Mouse (Mus musculus) hindbrain, embryonic 13.5 days (tissue): ENCODE measurements around the gene Fat2. TPM values are rescaled to one million over a fixed set of nuclear protein-coding genes. Genes with fewer than 3 reads are reported as not detected.

Source experiments
- ATAC-seq: fragments of 200-750 bp; cut with Nextera tagmentation; 2 replicates; pipeline ENCODE4 v1.8.0; 2017; ENCODE audit warnings: moderate TSS enrichment; ENCODE audit not compliant: low FRiP score
- H3K27ac ChIP-seq: fragments of 300-500 bp; sonication (generic); 2 replicates; pipeline ENCODE4 v1.5.1; 2015; ENCODE audit warnings: inconsistent platforms, mild to moderate bottlenecking, moderate library complexity
- H3K27me3 ChIP-seq: fragments of 300-500 bp; sonication (generic); 2 replicates; pipeline ENCODE4 v1.6.1; 2015; ENCODE audit warnings: mild to moderate bottlenecking, inconsistent platforms
- H3K36me3 ChIP-seq: fragments of 300-500 bp; sonication (generic); 2 replicates; pipeline ENCODE4 v1.6.1; 2015; ENCODE audit warnings: mild to moderate bottlenecking, inconsistent platforms
- H3K4me1 ChIP-seq: fragments of 300-500 bp; sonication (generic); replicated peaks from 2 replicates; pipeline ENCODE4 v1.6.1; 2015; ENCODE audit warnings: inconsistent platforms
- H3K4me2 ChIP-seq: fragments of 300-500 bp; sonication (generic); 2 replicates; pipeline ENCODE4 v1.6.1; 2015; ENCODE audit warnings: inconsistent platforms, mild to moderate bottlenecking, moderate library complexity
- H3K4me3 ChIP-seq: fragments of 300-500 bp; sonication (generic); 2 replicates; pipeline ENCODE4 v1.5.1; 2015; ENCODE audit warnings: mild to moderate bottlenecking, inconsistent platforms
- H3K9ac ChIP-seq: fragments of 300-500 bp; sonication (generic); 2 replicates; pipeline ENCODE4 v1.6.1; 2015; ENCODE audit warnings: mild to moderate bottlenecking, inconsistent platforms
- H3K9me3 ChIP-seq: fragments of 300-500 bp; sonication (generic); 2 replicates; pipeline ENCODE4 v1.6.1; 2016; ENCODE audit warnings: inconsistent platforms
- WGBS: fragments of 180-500 bp; shearing (Covaris S2); methylation state at CpG from one replicate; pipeline ENCODE4 v1.1.7; 2015; 5-methylcytosine and 5-hydroxymethylcytosine counted together
- polyA plus RNA-seq: library from polyadenylated mRNA; unstranded; fragments of >200 nt; fragmentation: Nextera tagmentation; extraction: Ambion mirVana; gene quantifications from 2 replicates; pipeline ENCODE4 v1.2.1, GENCODE M21; 2015

The Fat2 gene
- polyA plus RNA-seq, 1 experiment from 2014 or later = 0.05 TPM

- no peaks in the 10 kb centered on the region for H3K36me3 ChIP-seq
- H3K9ac ChIP-seq = no peak overlapping the region
- no peaks in the 10 kb centered on the region for H3K27me3 ChIP-seq
- ATAC-seq = no peak
- H3K9me3 ChIP-seq = no peaks in the 10 kb centered on the region
- H3K4me2 ChIP-seq = no peak overlapping the region
- H3K27ac ChIP-seq = no peak overlapping the region
- no peak overlapping the region for H3K4me3 ChIP-seq
- 54% methylated on average over 2 of the region's 2 CpGs for WGBS
- H3K4me1 ChIP-seq = no peaks in the 10 kb centered on the region
These were observed 70.7 kb downstream of the Fat2 start for GRCm38 (mm10) chr11:55265647-55266046.

- H3K9me3 ChIP-seq = no peaks in the 10 kb centered on the region
- H3K27me3 ChIP-seq = no peaks in the 10 kb centered on the region
- no peak overlapping the region for H3K4me2 ChIP-seq
- WGBS = 92% methylated on average over 2 of the region's 2 CpGs
- ATAC-seq = no peak
- no peak overlapping the region for H3K9ac ChIP-seq
- H3K4me1 ChIP-seq = no peaks in the 10 kb centered on the region
- no peak overlapping the region for H3K27ac ChIP-seq
- no peak overlapping the region for H3K4me3 ChIP-seq
- no peaks in the 10 kb centered on the region for H3K36me3 ChIP-seq
These were observed 72.0 kb downstream of the Fat2 start for GRCm38 (mm10) chr11:55264318-55264717.

- Histone ChIP-seq H3K9me3 (no peaks in the 10 kb centered on the region), H3K4me1 (no peaks in the 10 kb centered on the region)
These were observed 74.4 kb downstream of the Fat2 start for GRCm38 (mm10) chr11:55262000-55262399.

GRCm38 (mm10) chr11:55261105-55261504 is 75.3 kb downstream of the Fat2 start:
- no peaks in the 10 kb centered on the region for H3K36me3 ChIP-seq

More at GRCm38 (mm10) chr11:55262000-55262399, 74.4 kb downstream of the Fat2 start:
- Histone ChIP-seq H3K27me3 (no peaks in the 10 kb centered on the region), H3K36me3 (no peaks in the 10 kb centered on the region), H3K4me2 (no peak overlapping the region), H3K4me3 (no peak overlapping the region), H3K9ac (no peak overlapping the region), H3K27ac (no peak overlapping the region)
- 76% methylated on average over 5 of the region's 5 CpGs for WGBS
- no peak for ATAC-seq

GRCm38 (mm10) chr11:55253391-55253790 is 83.0 kb downstream of the Fat2 start:
- H3K4me1 ChIP-seq = no peaks in the 10 kb centered on the region
- no peak overlapping the region for H3K4me3 ChIP-seq
- no peak overlapping the region for H3K4me2 ChIP-seq
- no peaks in the 10 kb centered on the region for H3K36me3 ChIP-seq
- 94% methylated on average over 9 of the region's 9 CpGs for WGBS
- no peak overlapping the region for H3K9ac ChIP-seq
- H3K27ac ChIP-seq = no peak overlapping the region
- H3K9me3 ChIP-seq = no peaks in the 10 kb centered on the region
- H3K27me3 ChIP-seq = no peaks in the 10 kb centered on the region
- no peak for ATAC-seq

More at GRCm38 (mm10) chr11:55261105-55261504, 75.3 kb downstream of the Fat2 start:
- WGBS = 91% methylated on average over 4 of the region's 4 CpGs
- Histone ChIP-seq H3K9ac (no peak overlapping the region), H3K27ac (no peak overlapping the region), H3K9me3 (no peaks in the 10 kb centered on the region), H3K27me3 (no peaks in the 10 kb centered on the region), H3K4me3 (no peak overlapping the region), H3K4me1 (no peaks in the 10 kb centered on the region), H3K4me2 (no peak overlapping the region)
- ATAC-seq = no peak

GRCm38 (mm10) chr11:55250527-55250926 is 85.8 kb downstream of the Fat2 start:
- 75% methylated on average over 6 of the region's 6 CpGs for WGBS

GRCm38 (mm10) chr11:55240556-55240955 is 95.8 kb downstream of the Fat2 start:
- Histone ChIP-seq H3K27ac (no peak overlapping the region), H3K4me2 (no peak overlapping the region), H3K4me1 (no peaks in the 10 kb centered on the region), H3K27me3 (no peaks in the 10 kb centered on the region), H3K9me3 (no peaks in the 10 kb centered on the region), H3K9ac (no peak overlapping the region), H3K36me3 (no peaks in the 10 kb centered on the region), H3K4me3 (no peak overlapping the region)
- ATAC-seq = no peak
- 72% methylated on average over 7 of the region's 7 CpGs for WGBS

More at GRCm38 (mm10) chr11:55250527-55250926, 85.8 kb downstream of the Fat2 start:
- H3K27me3 ChIP-seq = no peaks in the 10 kb centered on the region
- H3K4me3 ChIP-seq = no peak overlapping the region
- no peaks in the 10 kb centered on the region for H3K36me3 ChIP-seq
- no peaks in the 10 kb centered on the region for H3K4me1 ChIP-seq
- H3K27ac ChIP-seq = no peak overlapping the region
- no peaks in the 10 kb centered on the region for H3K9me3 ChIP-seq
- ATAC-seq = no peak
- H3K4me2 ChIP-seq = no peak overlapping the region
- no peak overlapping the region for H3K9ac ChIP-seq

GRCm38 (mm10) chr11:55239496-55239895 is 96.9 kb downstream of the Fat2 start:
- peaks cover 11% of the 10 kb centered on the region for H3K36me3 ChIP-seq
- no peaks in the 10 kb centered on the region for H3K27me3 ChIP-seq
- no peak overlapping the region for H3K27ac ChIP-seq
- H3K4me1 ChIP-seq = no peaks in the 10 kb centered on the region
- H3K4me3 ChIP-seq = no peak overlapping the region
- WGBS = 79% methylated on average over 3 of the region's 3 CpGs
- H3K9me3 ChIP-seq = no peaks in the 10 kb centered on the region
- no peak overlapping the region for H3K9ac ChIP-seq
- no peak overlapping the region for H3K4me2 ChIP-seq
- ATAC-seq = no peak

GRCm38 (mm10) chr11:55236815-55237214 is 99.5 kb downstream of the Fat2 start:
- Histone ChIP-seq H3K4me2 (no peak overlapping the region), H3K4me3 (no peak overlapping the region), H3K9ac (no peak overlapping the region), H3K9me3 (no peaks in the 10 kb centered on the region), H3K36me3 (peaks cover 35% of the 10 kb centered on the region), H3K27me3 (no peaks in the 10 kb centered on the region), H3K27ac (no peak overlapping the region), H3K4me1 (no peaks in the 10 kb centered on the region)
- ATAC-seq = no peak
- WGBS = 71% methylated on average over 1 of the region's 1 CpGs

- Histone ChIP-seq H3K27ac (no peak overlapping the region), H3K4me3 (no peak overlapping the region), H3K27me3 (no peaks in the 10 kb centered on the region), H3K9me3 (no peaks in the 10 kb centered on the region), H3K9ac (no peak overlapping the region), H3K36me3 (peaks cover 48% of the 10 kb centered on the region), H3K4me2 (no peak overlapping the region), H3K4me1 (no peaks in the 10 kb centered on the region)
- ATAC-seq = no peak
- 85% methylated on average over 4 of the region's 4 CpGs for WGBS
These were observed 101.6 kb downstream of the Fat2 start for GRCm38 (mm10) chr11:55234791-55235190.

- H3K4me2 ChIP-seq = no peak overlapping the region
- H3K4me3 ChIP-seq = no peak overlapping the region
- no peaks in the 10 kb centered on the region for H3K9me3 ChIP-seq
- H3K9ac ChIP-seq = no peak overlapping the region
- H3K27me3 ChIP-seq = no peaks in the 10 kb centered on the region
- no peak for ATAC-seq
- H3K27ac ChIP-seq = no peak overlapping the region
- peaks cover 51% of the 10 kb centered on the region for H3K36me3 ChIP-seq
- no peaks in the 10 kb centered on the region for H3K4me1 ChIP-seq
- 91% methylated on average over 7 of the region's 7 CpGs for WGBS
These were observed 102.1 kb downstream of the Fat2 start for GRCm38 (mm10) chr11:55234288-55234687.

- ATAC-seq = no peak
- H3K4me3 ChIP-seq = no peak overlapping the region
- H3K27me3 ChIP-seq = no peaks in the 10 kb centered on the region
- H3K9me3 ChIP-seq = no peaks in the 10 kb centered on the region
- no peaks in the 10 kb centered on the region for H3K4me1 ChIP-seq
- no peak overlapping the region for H3K27ac ChIP-seq
- no peak overlapping the region for H3K9ac ChIP-seq
- H3K36me3 ChIP-seq = peaks cover 74% of the 10 kb centered on the region
- no peak overlapping the region for H3K4me2 ChIP-seq
- WGBS = 96% methylated on average over 6 of the region's 6 CpGs
These were observed 105.3 kb downstream of the Fat2 start for GRCm38 (mm10) chr11:55231034-55231433.

GRCm38 (mm10) chr11:55221306-55221705 is 115.1 kb downstream of the Fat2 start:
- H3K4me3 ChIP-seq = no peak overlapping the region
- 90% methylated on average over 7 of the region's 7 CpGs for WGBS
- no peak overlapping the region for H3K9ac ChIP-seq
- H3K4me1 ChIP-seq = no peaks in the 10 kb centered on the region
- peaks cover 91% of the 10 kb centered on the region for H3K36me3 ChIP-seq
- H3K4me2 ChIP-seq = no peak overlapping the region
- H3K27ac ChIP-seq = no peak overlapping the region
- ATAC-seq = no peak
- H3K9me3 ChIP-seq = no peaks in the 10 kb centered on the region
- no peaks in the 10 kb centered on the region for H3K27me3 ChIP-seq
